Mouse (Mus musculus) frontal cortex, adult 2 months (tissue): Measurements from ENCODE around the gene Cpb2. TPM values are rescaled to one million over a fixed set of nuclear protein-coding genes. Genes with fewer than 3 reads are reported as not detected.

Experiments
- DNase-seq, 2 experiments: peaks; one replicate each; pipeline ENCODE4 v3.0.0; 2022; ENCODE audit warnings: low spot score in 1 of 2; ENCODE audit errors: extremely low spot score in 1 of 2
- polyA plus RNA-seq: library from polyadenylated mRNA; depleted of rRNA; stranded (reverse); fragments of >200 nt; gene quantifications from 2 replicates; pipeline ENCODE4 v1.2.3, GENCODE M21; 2012; rRNA removed

The Cpb2 gene
- not detected in 2 replicates for polyA plus RNA-seq

GRCm38 (mm10) chr14:75242087-75242486 is at the start of gene Cpb2:
Gene Cpb2, plus strand, starts transcription at chr14:75242287.
- DNase-seq: no peak

GRCm38 (mm10) chr14:75192427-75192826 is 49.7 kb upstream of the Cpb2 start:
- no peak for DNase-seq

- DNase-seq: no peak
These were observed 49.2 kb upstream of the Cpb2 start for GRCm38 (mm10) chr14:75192858-75193257.

- DNase-seq: no peak
These were observed 46.6 kb upstream of the Cpb2 start for GRCm38 (mm10) chr14:75195530-75195929.

- peak in 1 of 2 experiments; percentile 89 for DNase-seq
These were observed 45.1 kb upstream of the Cpb2 start for GRCm38 (mm10) chr14:75197027-75197426.

GRCm38 (mm10) chr14:75197660-75198059 is 44.4 kb upstream of the Cpb2 start:
- no peak for DNase-seq

GRCm38 (mm10) chr14:75205363-75206051 is 36.6 kb upstream of the Cpb2 start:
- DNase-seq: no peak

GRCm38 (mm10) chr14:75206307-75206706 is 35.8 kb upstream of the Cpb2 start:
- no peak for DNase-seq

GRCm38 (mm10) chr14:75208572-75209151 is 33.4 kb upstream of the Cpb2 start:
- no peak for DNase-seq

- DNase-seq: no peak
These were observed 28.3 kb upstream of the Cpb2 start for GRCm38 (mm10) chr14:75213752-75214151.

- DNase-seq: no peak
These were observed 23.2 kb upstream of the Cpb2 start for GRCm38 (mm10) chr14:75218843-75219242.

GRCm38 (mm10) chr14:75219250-75219913 is 22.7 kb upstream of the Cpb2 start:
- DNase-seq: no peak

- DNase-seq: no peak
These were observed 19.7 kb upstream of the Cpb2 start for GRCm38 (mm10) chr14:75222386-75222785.

- DNase-seq: no peak
These were observed 14.5 kb upstream of the Cpb2 start for GRCm38 (mm10) chr14:75227453-75228084.

GRCm38 (mm10) chr14:75229834-75230233 is 12.3 kb upstream of the Cpb2 start:
- peak in 1 of 2 experiments; percentile 82 for DNase-seq

GRCm38 (mm10) chr14:75233070-75233469 is 9.0 kb upstream of the Cpb2 start:
- DNase-seq: no peak

GRCm38 (mm10) chr14:75235552-75235951 is 6.5 kb upstream of the Cpb2 start:
- DNase-seq: no peak

GRCm38 (mm10) chr14:75235955-75236635 is 6.0 kb upstream of the Cpb2 start:
- DNase-seq: peak; percentile 12 to 69

GRCm38 (mm10) chr14:75236636-75237003 is 5.5 kb upstream of the Cpb2 start:
- no peak for DNase-seq

GRCm38 (mm10) chr14:75237096-75237495 is 5.0 kb upstream of the Cpb2 start:
- no peak for DNase-seq
